Mouse (Mus musculus): ENCODE results near the gene Ywhag. TPM values are rescaled to one million over a fixed set of nuclear protein-coding genes. Genes with fewer than 3 reads are reported as not detected.

Ywhag gene
- polyA plus RNA-seq, 1 experiment, result 244 TPM

GRCm38 (mm10) chr5:135960909-135961635, 26.7 kb upstream of the Ywhag start:
- Histone ChIP-seq H3K79me2 (ENCODE audit: control insufficient read depth, insufficient read depth) (peaks cover 9% of the 10 kb centered on the region), H3K4me3 (peak overlapping the region; percentile 38), H3ac (ENCODE audit: control insufficient read depth, insufficient read length) (no peak overlapping the region), H3K36me3 (ENCODE audit: control insufficient read depth, insufficient read depth) (no peaks in the 10 kb centered on the region), H3K4me2 (ENCODE audit: low read depth) (peak overlapping the region; percentile 98), H3K27me3 (ENCODE audit: control insufficient read depth, insufficient read depth, insufficient read length) (no peaks in the 10 kb centered on the region)
- TF ChIP-seq MAX (IDR thresholded peaks at IDR 0.05; ENCODE audit: low read depth), result no peak
- TF ChIP-seq REST (IDR thresholded peaks at IDR 0.05; ENCODE audit: insufficient read depth, insufficient read length), result no peak
- TF ChIP-seq E2F4 (IDR thresholded peaks at IDR 0.05; ENCODE audit: insufficient read depth), result no peak
- TF ChIP-seq TCF12 (IDR thresholded peaks at IDR 0.05; ENCODE audit: insufficient read depth, poor library complexity, severe bottlenecking), result no peak

GRCm38 (mm10) chr5:135959911-135960310, 25.5 kb upstream of the Ywhag start:
- Histone ChIP-seq H3K27me3 (ENCODE audit: control insufficient read depth, insufficient read depth, insufficient read length) (no peaks in the 10 kb centered on the region), H3K4me3 (no peak overlapping the region), H3K36me3 (ENCODE audit: control insufficient read depth, insufficient read depth) (no peaks in the 10 kb centered on the region), H3K79me2 (ENCODE audit: control insufficient read depth, insufficient read depth) (peaks cover 9% of the 10 kb centered on the region), H3K4me2 (ENCODE audit: low read depth) (no peak overlapping the region), H3ac (ENCODE audit: control insufficient read depth, insufficient read length) (no peak overlapping the region)
- TF ChIP-seq TCF3 (IDR thresholded peaks at IDR 0.05; ENCODE audit: insufficient read length, low read depth), result no peak
- TF ChIP-seq REST (IDR thresholded peaks at IDR 0.05; ENCODE audit: insufficient read depth, insufficient read length), result no peak
- TF ChIP-seq TCF12 (IDR thresholded peaks at IDR 0.05; ENCODE audit: insufficient read depth, poor library complexity, severe bottlenecking), result no peak

- H3K27me3 ChIP-seq (ENCODE audit: control insufficient read depth, insufficient read depth, insufficient read length), result no peaks in the 10 kb centered on the region
- TF ChIP-seq E2F4 (IDR thresholded peaks at IDR 0.05; ENCODE audit: insufficient read depth) (no peak), TCF3 (IDR thresholded peaks at IDR 0.05; ENCODE audit: insufficient read length, low read depth) (no peak), POLR2A (IDR thresholded peaks at IDR 0.05; ENCODE audit: insufficient read length, low read depth) (peak; percentile 27), POLR2AphosphoS2 (IDR thresholded peaks at IDR 0.05; ENCODE audit: insufficient read length, low read depth) (peak; percentile 19)
- peak overlapping the region; percentile 90 for H3K4me2 ChIP-seq (ENCODE audit: low read depth)
- H3K36me3 ChIP-seq (ENCODE audit: control insufficient read depth, insufficient read depth), result no peaks in the 10 kb centered on the region
- H3K79me2 ChIP-seq (ENCODE audit: control insufficient read depth, insufficient read depth), result peaks cover 9% of the 10 kb centered on the region
- no peak overlapping the region for H3ac ChIP-seq (ENCODE audit: control insufficient read depth, insufficient read length)
- peak overlapping the region; percentile 16 for H3K4me3 ChIP-seq
Measured at GRCm38 (mm10) chr5:135958367-135958766, 24.0 kb upstream of the Ywhag start.

- Histone ChIP-seq H3K4me2 (ENCODE audit: low read depth) (peak overlapping the region; percentile 90), H3K36me3 (ENCODE audit: control insufficient read depth, insufficient read depth) (no peaks in the 10 kb centered on the region), H3K27me3 (ENCODE audit: control insufficient read depth, insufficient read depth, insufficient read length) (no peaks in the 10 kb centered on the region), H3K4me3 (peak overlapping the region; percentile 16), H3K79me2 (ENCODE audit: control insufficient read depth, insufficient read depth) (peaks cover 9% of the 10 kb centered on the region), H3ac (ENCODE audit: control insufficient read depth, insufficient read length) (no peak overlapping the region)
- TF ChIP-seq MYOD1 (IDR thresholded peaks at IDR 0.05; ENCODE audit: control insufficient read depth in 1 of 3, insufficient read length in 2 of 3, low read depth in 2 of 3), result peak in 1 of 3 experiments; percentile 40
- no peak for TF ChIP-seq TCF12 (IDR thresholded peaks at IDR 0.05; ENCODE audit: insufficient read depth, poor library complexity, severe bottlenecking)
- TF ChIP-seq TCF3 (IDR thresholded peaks at IDR 0.05; ENCODE audit: insufficient read length, low read depth), result no peak
- no peak for TF ChIP-seq USF1 (IDR thresholded peaks at IDR 0.05; ENCODE audit: low read depth)
- TF ChIP-seq CEBPB (IDR thresholded peaks at IDR 0.05; ENCODE audit: insufficient read depth, poor library complexity, severe bottlenecking), result no peak
- TF ChIP-seq POLR2A (IDR thresholded peaks at IDR 0.05; ENCODE audit: insufficient read length, low read depth), result peak; percentile 75
- no peak for TF ChIP-seq MAX (IDR thresholded peaks at IDR 0.05; ENCODE audit: low read depth)
- no peak for TF ChIP-seq E2F4 (IDR thresholded peaks at IDR 0.05; ENCODE audit: insufficient read depth)
- TF ChIP-seq POLR2AphosphoS2 (IDR thresholded peaks at IDR 0.05; ENCODE audit: insufficient read length, low read depth), result peak; percentile 83
- TF ChIP-seq REST (IDR thresholded peaks at IDR 0.05; ENCODE audit: insufficient read depth, insufficient read length), result no peak
- TF ChIP-seq SRF (IDR thresholded peaks at IDR 0.05; ENCODE audit: control insufficient read depth, insufficient read length, low read depth), result peak; percentile 15
- no peak for TF ChIP-seq MYOG (IDR thresholded peaks at IDR 0.05; ENCODE audit: control insufficient read depth in 1 of 3, insufficient read depth in 1 of 3, insufficient read length in 2 of 3, low read depth in 2 of 3)
Measured at GRCm38 (mm10) chr5:135957207-135957974, 23.0 kb upstream of the Ywhag start.

- Histone ChIP-seq H3K4me2 (ENCODE audit: low read depth) (peak overlapping the region; percentile 33), H3K79me2 (ENCODE audit: control insufficient read depth, insufficient read depth) (peaks cover 8% of the 10 kb centered on the region), H3K36me3 (ENCODE audit: control insufficient read depth, insufficient read depth) (no peaks in the 10 kb centered on the region), H3K27me3 (ENCODE audit: control insufficient read depth, insufficient read depth, insufficient read length) (no peaks in the 10 kb centered on the region), H3ac (ENCODE audit: control insufficient read depth, insufficient read length) (no peak overlapping the region), H3K4me3 (no peak overlapping the region)
- TF ChIP-seq MYOD1 (IDR thresholded peaks at IDR 0.05; ENCODE audit: control insufficient read depth in 1 of 3, insufficient read length in 2 of 3, low read depth in 2 of 3) (no peak), CEBPB (IDR thresholded peaks at IDR 0.05; ENCODE audit: insufficient read depth, poor library complexity, severe bottlenecking) (no peak), USF1 (IDR thresholded peaks at IDR 0.05; ENCODE audit: low read depth) (no peak), POLR2A (IDR thresholded peaks at IDR 0.05; ENCODE audit: insufficient read length, low read depth) (no peak), TCF3 (IDR thresholded peaks at IDR 0.05; ENCODE audit: insufficient read length, low read depth) (no peak), POLR2AphosphoS2 (IDR thresholded peaks at IDR 0.05; ENCODE audit: insufficient read length, low read depth) (no peak), MYOG (IDR thresholded peaks at IDR 0.05; ENCODE audit: control insufficient read depth in 1 of 3, insufficient read depth in 1 of 3, insufficient read length in 2 of 3, low read depth in 2 of 3) (no peak)
Measured at GRCm38 (mm10) chr5:135956300-135957206, 22.1 kb upstream of the Ywhag start.
